Mouse (Mus musculus): Measurements from ENCODE around the gene Timm10.

GRCm38 (mm10) chr2:84797833-84798492, 28.8 kb upstream of the Timm10 start:
- TF ChIP-seq GATA1 (IDR thresholded peaks at IDR 0.05; ENCODE audit: low read length) (no peak), TAL1 (IDR thresholded peaks at IDR 0.05; ENCODE audit: low read length) (no peak)

All from erythroblast, embryonic 14.5 days (primary cell).